Mouse (Mus musculus) spleen, postnatal 4 days (tissue): ENCODE measurements around the gene B3glct.

ENCODE experiments used
- DNase-seq, 2 experiments: peaks; one replicate each; pipeline ENCODE4 v3.0.0; 2022; ENCODE audit warnings: low spot score in 2 of 2

Gene B3glct

DNA sequence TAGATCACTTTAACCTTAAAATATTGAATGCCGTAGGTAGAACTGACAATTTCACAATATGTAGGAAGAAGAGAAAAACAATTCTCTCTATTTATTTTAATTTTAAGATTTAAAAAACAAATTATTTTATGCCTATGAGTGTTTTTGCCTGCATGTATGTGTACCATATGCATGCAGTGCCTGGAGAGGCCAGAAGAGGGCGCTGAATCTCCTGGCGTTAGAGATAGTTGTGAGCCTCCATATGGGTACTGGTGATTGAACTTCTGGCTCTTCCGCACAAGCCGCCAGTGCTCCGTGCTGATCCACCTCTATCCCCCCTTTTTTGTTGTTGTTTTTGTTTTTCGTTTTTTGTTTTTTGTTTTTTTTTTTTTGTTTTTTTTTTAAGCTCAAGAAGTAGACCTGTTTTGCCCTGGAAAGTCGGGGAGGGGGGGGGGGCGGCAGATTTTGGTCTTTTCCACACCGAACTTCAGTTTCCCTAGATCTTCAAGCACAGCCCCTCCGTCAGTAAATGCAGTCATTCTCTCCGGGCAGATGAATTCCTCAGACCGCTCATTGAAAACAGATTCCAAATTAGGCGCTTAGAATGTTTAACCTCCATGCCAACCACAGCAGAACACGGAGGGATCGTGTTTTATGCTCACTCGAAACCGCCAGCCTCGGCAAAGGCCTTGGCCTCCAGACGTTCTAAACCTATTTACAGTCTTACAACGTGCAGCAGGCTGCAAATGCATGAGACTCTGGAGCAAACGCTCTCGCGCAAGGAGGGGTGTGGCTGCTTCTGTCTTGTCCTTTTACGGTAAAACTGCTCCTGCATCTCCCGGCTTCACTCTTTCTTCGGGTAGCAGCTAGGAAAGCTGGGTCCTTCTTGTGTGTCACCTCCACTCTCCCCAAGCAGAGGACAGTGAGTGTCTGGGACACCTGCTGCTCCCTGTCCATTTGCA, 70.9 kb downstream of the B3glct start:
- no peak for DNase-seq

DNA sequence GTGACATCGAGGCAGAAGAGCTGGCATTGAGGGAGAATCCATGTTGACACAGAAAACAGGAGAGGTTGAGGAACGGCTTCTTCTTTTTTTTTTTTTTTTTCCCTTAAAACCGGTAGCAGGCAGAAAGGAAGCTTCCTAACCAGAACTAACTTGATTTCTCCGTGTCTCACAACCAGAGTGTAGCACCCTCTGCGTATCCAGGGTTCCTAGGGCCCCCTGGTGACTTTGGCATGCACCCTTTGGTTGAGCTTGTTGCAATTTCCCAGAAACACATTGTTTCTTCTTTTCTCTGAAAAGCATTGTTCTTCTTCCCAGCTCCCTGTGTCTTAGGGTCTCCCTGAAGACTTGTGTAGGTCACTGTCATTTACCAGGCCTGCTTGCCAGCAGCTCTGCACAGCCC, 73.8 kb downstream of the B3glct start:
- DNase-seq: no peak

DNA sequence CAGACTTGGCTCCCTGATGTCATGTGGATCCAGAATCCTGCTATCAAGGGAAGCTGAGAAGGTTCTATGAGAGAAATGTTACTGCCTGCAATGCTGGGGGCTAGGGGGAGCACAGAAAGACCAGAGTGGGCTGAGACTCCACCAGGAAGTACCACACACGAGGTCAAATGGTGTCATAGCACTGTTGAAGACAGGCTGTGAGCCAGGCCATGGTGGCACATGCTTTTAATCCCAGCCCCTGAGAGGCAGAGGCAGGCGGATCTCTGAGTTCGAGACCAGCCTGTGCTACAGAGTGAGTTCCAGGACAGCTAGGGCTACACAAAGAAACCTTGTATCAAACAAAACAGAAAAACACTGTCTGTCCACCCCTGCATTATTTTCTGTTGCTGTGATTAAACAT, 75.0 kb downstream of the B3glct start:
- DNase-seq: no peak

DNA sequence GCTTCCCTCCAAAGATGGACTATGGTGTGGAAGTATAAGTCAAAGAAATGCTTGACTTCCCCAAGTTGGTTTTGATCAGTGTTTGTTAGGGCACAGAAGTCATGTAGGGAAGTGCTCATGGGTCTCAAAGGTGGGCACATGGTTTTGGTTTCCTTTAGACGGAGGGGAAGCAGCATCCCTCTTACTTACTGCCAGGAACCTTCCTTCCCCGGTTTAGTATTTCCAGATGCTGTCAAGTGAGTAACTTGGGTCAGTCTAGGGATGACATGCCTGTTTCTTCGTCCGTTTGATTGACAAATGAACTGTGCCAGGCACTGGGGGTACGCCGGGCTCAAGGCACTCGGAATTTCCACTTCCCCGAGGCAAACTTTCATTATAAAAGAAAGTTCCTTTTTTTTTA, 89.1 kb downstream of the B3glct start:
- no peak for DNase-seq

DNA sequence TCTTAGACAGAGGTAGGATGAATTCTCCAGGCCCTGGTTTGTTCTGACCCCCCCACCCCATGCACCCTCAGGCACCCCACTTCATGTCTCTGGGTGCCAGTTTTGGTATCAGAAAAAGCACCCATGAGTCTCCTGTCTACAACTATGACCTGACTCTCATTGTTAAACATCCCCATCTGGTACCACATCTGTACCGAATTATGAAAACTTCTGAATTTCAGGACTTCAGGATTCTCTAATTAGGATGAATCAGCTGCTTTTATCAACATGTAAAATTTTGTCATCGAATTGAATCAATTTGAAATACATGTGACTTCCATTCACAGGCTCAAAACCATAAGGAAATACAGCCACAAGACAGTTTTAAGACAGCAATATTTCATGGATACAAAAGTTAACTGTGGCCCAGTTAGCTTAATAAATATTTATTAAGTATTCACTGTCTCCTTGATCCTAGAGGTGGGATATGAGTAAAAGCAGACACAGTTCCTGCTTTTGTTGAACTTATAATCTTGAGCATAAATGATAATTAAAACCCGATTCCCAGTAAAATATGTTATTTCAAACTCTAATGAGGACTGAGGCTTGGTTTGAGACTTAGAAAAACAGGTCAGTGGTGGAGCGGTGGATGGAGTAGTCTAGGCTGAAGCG, 89.7 kb downstream of the B3glct start:
- DNase-seq: no peak

DNA sequence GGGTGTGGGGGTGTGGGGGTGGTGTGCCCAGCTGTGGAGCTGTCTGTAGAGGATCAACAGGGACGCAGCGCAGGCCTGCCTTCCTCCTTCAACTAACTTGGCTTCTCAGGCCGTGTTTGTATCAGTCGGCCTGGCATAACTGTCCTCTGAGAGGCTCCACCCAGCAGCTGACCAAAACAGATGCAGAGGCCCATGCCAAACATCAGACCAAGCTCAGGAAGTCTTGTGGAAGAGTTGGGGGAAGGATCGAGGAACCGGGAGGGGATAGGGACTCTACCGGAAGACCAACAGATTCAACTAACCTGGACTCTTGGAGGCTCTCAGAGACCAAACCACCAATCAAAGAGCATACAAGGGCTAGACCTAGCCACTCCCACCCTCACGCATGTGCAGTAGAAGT, 91.6 kb downstream of the B3glct start:
- no peak for DNase-seq

DNA sequence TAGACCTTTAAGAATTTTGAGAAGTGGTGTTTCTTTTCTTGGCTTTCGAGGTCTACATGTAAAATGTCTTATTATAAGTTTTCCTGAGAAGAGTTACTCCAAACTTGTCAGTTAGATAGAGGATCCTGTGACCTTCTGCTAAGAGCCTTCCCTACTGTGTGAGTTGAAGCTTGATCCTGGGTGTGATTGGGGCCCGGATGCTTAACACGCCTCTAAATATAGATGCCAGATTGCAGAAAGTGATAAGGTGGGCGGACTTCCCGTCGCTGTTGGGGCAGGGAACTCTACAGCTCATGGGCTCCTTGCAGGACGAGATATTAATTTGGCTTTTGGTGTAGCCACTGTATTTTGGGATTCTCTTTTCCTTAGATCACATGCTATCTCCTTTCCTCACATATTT, 98.0 kb downstream of the B3glct start:
- DNase-seq: no peak

DNA sequence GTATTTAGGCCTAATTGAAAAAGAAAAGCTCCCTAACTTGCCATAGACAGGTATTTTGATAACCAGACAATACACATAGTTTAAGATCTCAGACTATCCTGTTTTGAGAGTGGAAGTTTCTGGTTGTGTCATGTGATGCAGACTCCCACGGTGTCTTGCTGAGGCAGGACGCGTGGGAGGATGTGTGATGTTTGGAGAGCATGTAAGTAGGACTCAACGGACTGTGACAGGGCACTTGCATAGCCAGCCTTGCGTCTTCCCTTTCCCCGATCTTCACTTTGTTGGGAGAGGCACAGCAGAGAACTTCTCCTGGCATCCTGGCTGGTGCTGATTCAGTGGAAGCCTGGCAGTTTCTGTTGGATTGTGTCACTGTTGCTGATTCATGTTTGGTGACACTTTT, 101.7 kb downstream of the B3glct start:
- DNase-seq: no peak

DNA sequence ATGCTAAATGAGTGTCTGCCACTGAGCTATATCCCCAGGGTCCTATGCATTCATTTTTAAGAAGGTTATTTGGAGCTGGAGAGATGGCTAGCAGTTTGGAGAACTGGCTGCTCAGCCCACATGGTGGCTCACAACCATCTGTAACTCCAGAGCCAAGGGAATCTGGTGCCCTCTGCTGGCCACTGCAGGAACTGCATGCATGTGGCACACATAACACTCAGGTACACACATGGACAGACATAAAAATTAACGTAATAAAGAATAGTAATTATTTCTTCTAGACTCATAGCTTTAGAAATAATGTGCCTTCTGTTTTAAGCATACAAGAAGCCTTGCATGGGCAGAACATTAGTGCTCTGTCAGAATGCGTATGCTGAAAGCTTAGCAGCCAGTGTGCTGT, 102.4 kb downstream of the B3glct start:
- peak in 1 of 2 experiments; percentile 67 for DNase-seq

DNA sequence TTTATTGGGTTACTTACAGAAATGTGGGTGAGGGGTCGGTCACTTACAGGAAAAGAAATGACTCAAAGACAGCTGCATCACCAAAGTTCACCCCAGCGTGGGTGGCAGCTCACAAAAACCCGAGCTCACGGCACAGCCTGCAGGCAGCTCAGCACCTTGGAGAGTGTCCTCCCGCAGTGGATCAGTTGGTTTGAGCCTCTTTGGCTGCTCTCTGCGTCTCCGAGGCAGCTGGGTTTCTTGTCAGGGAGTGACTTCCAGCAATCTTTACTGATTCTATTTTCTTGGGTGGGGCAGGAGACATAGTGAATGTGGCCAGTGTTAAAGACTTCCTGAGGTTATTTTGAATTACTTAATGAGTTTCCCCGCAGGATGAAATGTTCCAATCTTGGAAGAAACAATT, 112.1 kb downstream of the B3glct start:
- no peak for DNase-seq

DNA sequence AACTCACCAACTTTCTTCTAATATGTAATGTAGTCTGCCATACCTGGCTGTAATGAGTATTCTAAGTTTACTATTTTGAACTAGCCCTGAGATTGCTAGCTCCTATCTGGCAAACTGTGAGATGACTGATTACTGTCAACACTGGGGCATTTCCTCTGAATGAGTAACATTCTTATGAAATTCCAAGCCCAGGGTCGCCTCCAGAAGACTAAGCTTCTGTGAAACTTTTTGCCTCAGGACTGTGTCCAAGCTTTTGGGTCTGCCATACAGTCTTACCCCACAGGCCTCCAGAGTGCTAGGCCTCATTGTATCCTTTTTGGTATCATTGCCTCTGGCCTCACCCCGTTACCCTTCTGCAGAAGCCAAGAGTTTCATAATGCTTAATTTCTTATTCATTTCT, 132.0 kb downstream of the B3glct start:
- no peak for DNase-seq

DNA sequence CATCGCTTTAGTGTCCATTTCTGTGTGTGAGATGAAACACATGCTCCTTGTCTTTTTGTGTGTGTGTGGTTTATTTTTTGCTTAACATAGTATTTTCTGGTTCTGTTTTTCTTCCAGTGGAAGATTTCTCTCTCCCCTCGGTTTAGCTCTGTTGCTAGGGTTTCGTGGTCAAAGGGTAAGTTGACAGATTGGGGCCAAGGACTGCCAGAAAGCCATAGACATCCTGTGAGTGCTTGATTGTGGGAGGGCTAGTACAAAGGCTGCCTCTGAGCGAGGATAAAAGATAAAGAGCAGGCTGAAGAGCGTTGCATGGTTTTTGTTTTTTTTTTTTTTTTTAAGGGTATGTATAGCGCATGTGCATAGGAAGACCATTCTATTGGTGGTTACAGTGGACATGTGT, 133.8 kb downstream of the B3glct start:
- DNase-seq: no peak
